Mouse (Mus musculus): ENCODE results near the gene Chpf. TPM values are rescaled to one million over a fixed set of nuclear protein-coding genes. Genes with fewer than 3 reads are reported as not detected.

Gene Chpf
- total RNA-seq, 2 experiments from 2014 or later = 47.6 to 51.6 TPM

DNA sequence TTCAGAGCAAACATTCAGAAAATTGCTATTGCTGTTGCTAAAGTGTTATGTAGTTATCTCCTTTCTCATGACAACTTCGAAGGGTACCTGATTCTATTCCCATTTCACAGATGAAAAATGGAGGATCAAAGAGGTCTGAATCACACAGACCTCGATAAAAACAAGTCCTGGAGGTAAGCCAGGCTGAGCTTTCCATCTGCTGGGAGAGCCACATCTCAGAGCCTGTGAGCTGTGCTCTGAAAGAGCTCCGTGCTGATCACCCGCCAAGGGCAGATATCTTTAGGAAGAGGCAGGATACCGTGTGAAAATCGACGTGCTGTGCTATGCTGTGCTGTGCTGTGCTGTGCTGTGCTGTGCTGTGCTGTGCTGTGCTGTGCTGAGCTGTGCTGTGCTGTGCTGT is 18.8 kb downstream of the Chpf start:
- no peak for DNase-seq (ENCODE audit: low spot score in 2 of 2)

DNA sequence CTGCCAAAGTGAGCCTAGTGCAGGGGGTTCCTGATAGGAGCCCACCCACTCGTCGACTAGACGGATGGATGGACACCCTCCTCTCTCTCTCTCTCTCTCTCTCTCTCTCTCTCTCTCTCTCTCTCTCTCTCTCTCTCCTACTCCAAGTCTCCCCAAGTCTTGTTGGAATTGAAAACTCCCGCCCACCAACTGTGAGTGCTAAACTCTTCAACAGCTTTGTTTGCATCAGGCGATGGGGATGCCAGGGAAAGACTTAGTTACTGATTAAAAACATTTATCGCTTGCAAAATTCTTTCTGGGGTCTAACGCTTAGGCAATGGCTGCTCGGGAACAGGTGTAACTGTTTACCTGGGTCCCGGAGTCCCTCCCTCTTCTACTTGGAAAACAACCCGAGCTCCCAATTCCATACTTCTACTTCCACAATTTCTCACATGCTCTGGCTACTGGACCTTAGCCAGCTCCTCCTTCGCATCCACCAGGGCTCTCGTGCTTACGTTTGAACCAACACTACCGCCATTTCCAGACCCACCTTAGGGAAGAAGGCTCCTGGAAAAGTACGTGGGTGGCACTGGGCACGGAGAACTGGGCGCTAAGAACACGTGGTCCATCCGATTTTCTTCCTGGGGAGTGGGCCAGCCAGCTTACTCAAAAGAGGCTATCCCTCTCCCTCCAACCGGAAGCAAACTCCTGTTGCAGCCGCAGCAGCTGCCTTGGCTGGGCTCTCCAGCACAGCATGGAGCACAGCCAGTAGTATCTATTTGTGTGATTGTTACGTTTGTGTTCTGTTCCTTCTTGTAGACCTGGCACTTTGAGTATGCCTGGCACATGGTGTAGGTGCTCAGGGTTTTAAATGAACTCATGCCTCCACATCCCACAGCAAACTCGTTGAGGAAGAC is 20.1 kb downstream of the Chpf start:
- no peak for DNase-seq (ENCODE audit: low spot score in 2 of 2)

DNA sequence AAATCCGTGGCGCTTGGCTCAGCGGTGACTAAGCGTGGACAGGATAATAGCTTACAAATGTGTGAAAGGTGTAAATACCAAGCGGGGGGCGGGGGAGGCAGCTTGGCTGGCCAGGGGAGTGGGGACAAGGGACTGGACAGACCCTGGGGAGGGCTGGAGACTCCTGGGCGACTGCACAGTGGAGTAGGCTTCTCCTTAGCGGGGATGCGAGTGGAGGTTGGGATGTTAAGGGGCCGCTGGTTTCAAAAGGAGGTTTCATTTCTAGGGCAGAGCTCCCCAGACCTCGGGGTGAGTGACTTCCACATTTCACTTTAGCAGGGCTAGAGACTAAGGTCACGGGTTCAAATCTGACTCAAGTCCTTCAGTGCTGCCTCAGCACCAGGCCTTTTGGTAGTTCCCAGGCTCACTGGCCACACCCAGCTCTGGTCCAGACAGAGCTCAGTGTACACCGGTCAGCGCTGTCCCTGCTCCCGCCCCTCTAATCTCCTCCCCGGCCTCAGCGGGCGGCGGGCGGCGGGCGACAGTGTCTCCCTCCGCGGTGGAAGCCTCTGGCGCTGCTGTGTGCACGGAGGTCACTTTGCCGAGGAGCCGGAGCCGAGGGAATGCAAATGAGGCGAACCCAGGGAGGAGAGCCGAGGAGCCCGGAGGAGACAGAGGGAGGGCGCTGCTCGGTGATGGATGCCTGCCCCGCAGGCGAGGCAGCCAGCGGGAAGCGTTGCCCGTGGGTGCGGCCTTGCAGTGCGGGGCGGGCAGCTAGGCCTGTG is 20.9 kb downstream of the Chpf start:
- DNase-seq (ENCODE audit: low spot score in 2 of 2) = peak in 1 of 2 experiments; percentile 52

DNA sequence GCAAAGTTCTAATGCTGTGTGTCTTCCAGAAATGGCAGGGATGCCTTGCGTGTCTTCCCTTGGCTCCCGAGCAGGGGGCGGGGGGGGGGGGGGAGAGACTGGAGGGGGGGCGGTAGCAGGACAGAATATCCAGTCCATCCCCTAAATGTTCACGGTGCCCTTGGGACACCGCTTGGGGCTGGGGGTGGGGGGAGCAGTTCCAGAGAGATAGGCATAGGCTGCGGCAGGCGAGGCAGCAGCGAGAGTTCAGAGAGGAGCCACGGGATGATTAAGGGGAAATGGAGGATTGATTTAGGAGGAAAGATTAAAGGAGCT is 21.4 kb downstream of the Chpf start:
- no peak for DNase-seq (ENCODE audit: low spot score in 2 of 2)

DNA sequence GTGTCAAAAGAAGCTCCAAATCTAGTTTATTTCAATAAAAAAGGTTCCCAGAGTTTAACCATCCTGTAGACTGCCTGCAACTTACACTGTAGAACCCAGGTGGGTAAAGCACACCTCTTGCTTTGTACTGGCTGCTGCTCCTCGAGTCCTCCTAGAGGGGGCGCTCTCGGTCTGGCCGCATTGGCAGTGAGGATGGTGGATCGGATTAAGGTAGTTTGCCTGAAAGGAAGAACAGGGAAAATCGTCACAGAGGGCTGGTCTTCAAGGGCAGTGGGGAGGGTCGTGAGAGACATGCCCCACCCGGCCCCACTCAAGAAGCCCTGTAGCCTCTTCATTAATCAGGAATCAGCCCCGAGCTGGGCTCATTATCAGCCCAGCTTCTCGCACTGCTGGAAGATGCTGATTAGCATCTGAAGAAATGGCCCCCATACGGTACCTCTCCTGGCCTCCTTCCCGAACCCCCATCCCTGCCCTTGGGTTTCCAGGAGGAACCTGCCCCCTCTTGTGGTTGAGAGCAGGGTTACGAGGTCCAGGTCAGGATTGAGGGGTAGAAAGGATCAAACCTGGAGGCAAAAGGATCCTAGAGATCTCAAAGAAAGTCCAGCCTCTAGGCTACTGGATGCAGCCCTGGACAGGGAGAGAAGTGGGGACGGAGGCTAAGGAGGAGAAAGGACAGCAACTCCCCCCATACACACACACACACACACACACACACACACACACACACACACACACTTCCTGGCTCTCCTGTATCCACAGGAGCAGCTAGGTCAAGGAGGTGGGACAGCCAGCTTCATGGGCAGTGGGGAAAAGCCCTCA is 22.2 kb downstream of the Chpf start:
- no peak for DNase-seq (ENCODE audit: low spot score in 2 of 2)

DNA sequence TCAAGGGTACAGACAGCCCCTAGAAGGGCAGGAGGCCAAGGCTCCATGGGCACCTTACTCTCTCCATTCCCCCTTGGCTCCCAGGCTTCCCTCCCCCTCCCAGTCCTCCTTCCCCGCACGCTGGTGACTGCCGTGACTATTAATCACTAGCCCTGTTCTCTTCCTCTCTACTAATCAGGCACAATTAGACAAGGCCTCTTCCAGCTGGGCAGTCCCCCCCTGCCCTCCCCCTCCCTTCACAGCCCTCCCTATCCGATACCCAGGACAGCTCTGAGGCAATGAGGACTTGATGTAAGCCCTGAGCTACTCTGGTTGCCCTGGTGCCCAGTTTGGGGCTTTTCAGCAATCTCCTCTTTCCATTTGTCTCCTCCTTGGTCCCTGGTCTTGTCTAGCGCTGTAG is 23.2 kb downstream of the Chpf start:
- DNase-seq (ENCODE audit: low spot score in 2 of 2) = no peak

DNA sequence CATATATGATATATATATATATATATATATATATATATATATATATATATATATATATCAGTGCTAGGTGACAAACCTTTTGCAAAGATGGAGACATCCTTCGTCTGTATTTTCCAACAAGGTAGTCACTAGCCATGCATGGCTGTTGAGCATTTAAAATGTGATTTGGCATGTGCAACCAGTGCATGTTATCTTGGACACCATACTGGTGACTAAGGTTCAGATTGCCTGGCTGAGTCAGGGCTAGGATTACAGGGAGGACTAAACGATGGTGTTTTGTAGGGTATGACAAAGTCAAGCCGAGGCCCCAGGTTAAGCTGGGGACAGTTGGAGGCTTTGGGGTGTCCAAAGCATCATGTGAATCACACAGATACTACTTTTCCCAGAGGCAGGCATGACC is 23.7 kb downstream of the Chpf start:
- no peak for DNase-seq (ENCODE audit: low spot score in 2 of 2)

DNA sequence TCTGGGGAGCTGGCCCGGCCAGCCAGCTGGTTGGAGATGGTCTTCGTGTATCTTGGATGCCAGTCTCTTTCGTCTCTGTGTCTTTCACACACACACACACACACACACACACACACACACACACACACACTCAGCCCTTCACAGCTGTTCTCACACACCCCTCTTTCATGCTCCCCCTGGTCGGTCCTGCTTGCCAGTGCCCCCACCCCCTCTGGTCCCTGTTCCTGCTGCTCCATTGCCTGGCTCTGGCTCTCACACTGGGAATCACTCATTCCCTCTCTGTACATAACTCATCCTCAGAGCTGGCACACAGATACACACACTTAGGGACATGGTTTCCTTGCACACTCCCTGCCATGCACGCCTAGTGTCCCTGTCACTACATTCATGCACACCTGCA is 27.2 kb downstream of the Chpf start:
- DNase-seq (ENCODE audit: low spot score in 2 of 2) = no peak

DNA sequence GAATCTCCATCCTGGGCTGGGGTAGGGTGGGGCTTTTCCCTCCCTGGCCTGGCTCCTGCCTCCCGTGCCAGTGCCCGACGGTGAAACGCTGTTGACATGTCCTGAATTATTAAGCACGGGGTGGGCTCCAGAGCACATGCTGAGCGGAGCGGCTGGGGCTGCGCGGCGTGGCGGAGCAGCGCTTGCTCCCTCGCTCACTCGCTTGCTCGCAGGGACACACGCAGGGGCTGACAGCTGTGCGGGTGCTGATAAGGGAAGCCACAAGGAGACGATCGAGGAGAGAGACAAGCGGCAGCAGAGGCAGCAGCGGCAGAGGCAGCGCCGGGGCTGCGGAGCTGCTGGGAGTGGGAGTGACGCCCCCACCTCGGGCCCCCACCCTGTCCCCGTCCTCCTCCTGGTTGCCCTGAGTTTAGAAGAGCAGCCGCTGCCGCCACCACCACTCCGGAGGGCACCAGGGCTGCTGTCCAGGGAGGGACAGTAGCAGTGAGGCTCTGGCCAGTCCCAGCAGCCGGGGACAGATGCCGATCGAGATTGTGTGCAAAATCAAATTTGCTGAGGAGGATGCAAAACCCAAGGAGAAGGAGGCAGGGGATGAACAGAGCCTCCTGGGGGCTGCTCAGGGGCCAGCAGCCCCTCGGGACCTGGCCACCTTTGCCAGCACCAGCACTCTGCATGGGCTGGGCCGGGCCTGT is 28.6 kb downstream of the Chpf start, which contains the start of gene Asic4:
Gene Asic4, plus strand, starts transcription at position 123 of the 692 bp plus-strand sequence.
- no peak for DNase-seq (ENCODE audit: low spot score in 2 of 2)

DNA sequence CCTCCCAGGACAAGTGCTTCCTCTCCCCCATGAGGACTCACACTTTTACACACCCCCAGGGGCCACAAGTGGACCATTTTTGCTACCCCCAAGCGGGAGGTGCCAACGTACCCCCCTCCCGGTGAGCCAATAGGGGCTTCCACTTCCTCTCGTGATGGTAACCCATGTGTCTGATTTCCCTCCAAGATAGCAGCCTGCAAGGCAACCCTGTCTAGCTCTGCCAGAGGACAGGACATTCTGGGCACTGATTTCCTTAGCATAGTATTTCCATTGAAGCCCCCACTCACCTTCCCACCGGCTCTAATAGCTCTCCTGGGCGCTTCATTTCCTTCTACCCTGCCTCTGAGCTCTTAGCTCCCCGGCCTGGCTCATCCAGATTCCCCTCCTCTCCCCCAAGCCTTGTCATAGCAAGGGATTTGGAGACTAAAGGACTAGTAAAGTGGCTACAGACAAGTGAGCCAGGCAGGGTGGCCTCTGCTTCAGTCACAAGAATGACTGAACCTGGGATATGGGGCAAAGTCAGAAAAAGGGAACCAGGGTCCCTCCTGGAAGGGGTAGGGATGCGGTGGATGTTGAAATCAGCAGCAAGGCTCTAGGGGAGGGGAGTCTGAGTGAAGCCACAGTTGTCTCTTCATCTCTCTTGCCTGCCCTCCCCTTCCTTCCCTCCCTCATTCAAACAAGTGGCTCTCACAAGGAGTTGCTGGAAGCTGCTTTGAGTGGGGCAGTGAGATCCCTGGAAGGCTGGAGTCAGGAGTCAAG is 29.6 kb downstream of the Chpf start:
- DNase-seq (ENCODE audit: low spot score in 2 of 2) = no peak

DNA sequence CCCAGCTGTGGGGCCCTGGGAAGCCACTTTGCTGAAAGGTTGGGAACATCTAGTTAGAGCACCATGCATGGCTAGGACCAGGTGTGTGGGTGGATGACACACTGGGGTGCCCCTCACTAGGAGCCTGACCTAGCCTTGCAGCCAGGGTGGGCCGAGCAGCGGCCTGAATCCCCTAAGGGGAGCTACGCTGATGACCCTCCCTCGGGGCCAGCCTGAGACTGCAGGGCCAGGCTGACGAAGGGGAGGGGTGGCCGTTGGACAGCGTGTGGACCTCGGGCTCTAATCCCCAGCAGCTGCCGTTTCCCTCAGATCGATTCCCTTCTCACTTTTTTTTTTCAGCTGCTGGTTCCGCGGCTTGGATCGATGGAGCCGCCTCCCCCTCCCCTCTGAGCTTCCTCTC is 30.2 kb downstream of the Chpf start:
- DNase-seq (ENCODE audit: low spot score in 2 of 2) = no peak

DNA sequence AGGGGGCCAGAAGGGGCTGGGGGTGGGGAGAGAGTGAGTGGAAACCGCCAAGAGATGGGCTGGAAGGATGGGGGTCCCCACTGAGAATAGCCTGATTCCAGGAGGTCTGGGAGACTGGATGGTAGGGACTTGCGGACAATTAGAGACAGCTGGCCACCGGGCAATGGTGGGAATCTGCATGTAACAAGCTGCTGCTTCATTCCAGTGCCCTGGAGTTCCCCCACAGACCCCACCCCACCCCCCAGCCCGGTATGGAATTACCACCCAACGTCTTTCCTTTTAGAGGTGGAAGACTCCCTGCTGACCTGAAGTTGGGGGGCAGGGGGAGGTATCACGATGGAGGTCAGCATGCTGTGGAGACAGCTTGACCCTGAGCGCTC is 31.1 kb downstream of the Chpf start:
- DNase-seq (ENCODE audit: low spot score in 2 of 2) = no peak

DNA sequence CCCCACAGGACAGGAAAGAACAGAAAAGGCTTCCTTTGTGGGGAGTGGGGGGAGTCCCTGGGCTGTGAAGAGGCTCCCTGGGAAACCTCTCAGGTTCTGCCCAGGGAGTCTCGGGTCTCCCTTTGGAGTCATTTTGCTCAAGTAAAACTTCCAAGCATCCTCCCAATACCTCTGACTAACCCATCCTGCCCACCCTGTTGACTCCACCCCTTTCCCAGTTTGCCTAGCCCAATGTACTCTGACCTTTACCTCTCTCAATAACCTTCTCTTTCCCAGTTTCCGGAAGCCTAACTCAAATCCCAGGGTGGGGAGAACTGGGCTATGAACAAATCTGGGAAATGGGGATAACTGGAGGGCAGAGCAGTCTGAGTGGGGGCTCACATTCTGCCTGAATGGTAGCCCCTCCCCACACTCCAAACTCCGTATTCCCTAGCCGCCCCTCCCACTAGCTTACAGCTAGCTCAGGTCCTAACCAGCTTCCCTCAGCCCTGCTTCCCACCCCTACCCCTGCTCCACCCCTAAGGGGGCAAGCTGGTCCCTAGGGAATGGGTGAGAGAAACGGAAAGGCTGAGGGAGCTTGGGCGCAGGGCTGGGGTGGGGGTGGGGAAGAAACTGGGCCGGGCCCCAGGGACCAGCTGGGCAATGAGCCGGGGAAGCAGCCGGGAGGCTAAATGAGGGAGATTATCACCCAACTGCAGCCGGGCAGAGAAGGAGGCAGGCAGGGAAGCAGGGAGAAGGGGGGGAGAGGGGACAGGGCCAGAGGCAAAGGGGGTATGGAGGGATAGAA is 31.6 kb downstream of the Chpf start:
- DNase-seq (ENCODE audit: low spot score in 2 of 2) = no peak

DNA sequence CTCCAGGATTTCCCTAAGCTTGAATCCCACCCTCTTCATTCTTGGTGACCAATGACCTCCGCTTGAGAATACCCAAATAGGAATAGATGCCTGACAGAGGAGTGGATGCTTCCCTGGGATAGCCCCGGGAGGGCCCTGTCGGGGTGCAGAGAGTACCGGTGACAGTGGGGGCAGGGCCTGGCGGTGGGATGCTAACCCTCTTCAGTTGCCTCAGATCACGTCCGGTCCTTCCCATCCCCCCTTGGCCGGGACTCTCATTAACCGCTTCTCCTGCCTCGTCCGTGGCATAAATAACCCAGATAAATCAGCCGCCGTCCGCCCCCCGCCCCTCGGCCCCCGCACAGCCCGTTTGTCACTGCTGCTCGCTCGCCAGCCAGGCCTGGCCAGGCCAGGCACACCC is 32.5 kb downstream of the Chpf start:
- DNase-seq (ENCODE audit: low spot score in 2 of 2) = no peak

DNA sequence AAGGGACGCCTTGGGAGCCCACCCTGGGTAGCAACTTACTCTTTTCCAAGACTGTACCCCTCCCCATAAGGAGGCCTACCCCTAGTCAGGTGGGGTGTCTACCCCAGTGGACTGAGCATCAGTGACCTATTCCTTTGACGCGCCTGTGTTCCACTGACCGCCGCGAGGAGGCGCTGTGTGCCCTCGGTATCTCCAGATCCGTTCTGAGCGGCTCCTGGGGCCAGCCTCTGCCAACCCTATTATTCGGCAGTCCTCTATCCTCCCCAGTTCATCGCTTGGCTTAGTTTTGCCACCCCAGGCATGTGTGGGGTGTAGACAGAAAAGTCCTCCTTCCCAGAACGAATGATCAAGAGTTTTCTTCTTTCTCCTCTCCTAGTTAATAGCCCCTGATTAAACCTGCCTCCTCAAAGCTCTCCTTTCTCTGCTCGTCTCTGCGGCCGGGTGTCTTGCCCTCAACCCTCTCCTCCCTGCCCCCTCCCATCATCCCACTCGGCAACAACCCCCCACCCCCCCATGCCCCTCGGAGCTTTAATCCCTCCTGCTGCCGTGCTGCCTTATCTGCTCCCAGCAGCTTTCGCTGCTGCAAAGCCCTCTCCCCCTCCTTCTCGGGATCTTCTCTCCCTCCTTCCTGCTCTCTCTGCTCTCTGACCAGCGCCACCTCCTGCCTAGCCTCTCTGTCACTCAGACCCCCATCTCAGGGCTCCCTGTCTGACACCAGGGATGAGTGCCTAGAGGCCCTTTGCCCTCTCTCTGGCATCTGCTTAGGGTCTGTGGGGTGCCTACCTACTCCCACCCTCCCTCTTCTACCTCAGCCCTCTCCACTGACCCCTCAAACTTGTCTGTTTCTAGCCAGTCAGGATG is 33.1 kb downstream of the Chpf start:
- peak; percentile 66 to 79 for DNase-seq (ENCODE audit: low spot score in 2 of 2)

DNA sequence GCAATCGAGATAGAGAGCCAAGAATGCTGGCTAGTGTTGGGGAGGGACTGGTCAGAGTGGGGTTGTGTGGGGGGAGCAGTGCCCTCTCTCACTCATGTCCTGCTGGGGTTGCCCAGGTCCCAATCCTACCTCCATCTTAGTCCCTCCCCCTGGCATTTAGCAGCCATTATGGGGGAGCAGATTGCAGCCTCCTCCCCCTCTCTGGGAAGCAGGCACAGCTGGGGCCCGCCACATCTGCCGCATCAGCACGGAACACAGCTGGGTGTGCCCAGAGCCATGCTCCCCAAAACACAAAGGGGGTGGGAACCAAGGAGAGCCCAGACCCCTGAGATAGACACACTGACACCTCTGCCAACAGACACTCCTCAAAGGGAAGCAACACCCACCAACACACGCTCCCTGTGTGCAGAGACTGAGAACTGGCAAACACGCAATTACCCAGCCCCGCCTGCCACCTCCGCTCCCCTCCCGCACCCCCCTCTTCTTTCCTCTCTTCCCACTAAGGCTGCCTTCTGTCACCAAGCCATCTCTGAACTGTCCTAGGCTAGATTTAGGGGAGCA is 33.9 kb downstream of the Chpf start:
- no peak for DNase-seq (ENCODE audit: low spot score in 2 of 2)

DNA sequence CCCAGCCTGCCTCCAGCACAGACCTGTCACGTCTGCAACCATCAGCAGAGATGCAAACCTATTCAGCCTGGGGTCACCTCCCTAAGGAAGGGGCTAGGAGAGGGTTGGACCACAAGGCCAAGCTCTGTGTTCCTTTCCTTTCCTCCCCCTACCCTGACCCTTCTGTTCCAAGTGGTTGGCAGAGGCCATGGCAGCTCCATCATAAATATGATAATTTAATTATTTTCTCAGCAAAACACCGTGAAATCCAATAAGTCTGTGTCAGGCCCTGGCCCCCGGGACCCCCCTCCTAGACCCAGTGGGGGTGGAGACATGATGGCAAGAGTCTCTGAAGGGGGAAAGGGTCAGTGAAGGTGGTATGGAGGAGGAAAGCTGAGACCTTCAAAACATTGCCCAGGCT is 34.9 kb downstream of the Chpf start:
- no peak for DNase-seq (ENCODE audit: low spot score in 2 of 2)
